Mouse (Mus musculus): ENCODE data around the gene Naf1.

Naf1 gene

GRCm38 (mm10) chr8:66860023-66860422 is at the start of gene Naf1:
Gene Naf1, plus strand, starts transcription at chr8:66860217.
- in situ Hi-C loops (cut with MboI; ENCODE audit: low sequenced_read_pairs): no loop called here

GRCm38 (mm10) chr8:66860921-66861588 is 1.0 kb downstream of the Naf1 start:
- in situ Hi-C loops (cut with MboI; ENCODE audit: low sequenced_read_pairs): no loop called here

- in situ Hi-C loops (cut with MboI; ENCODE audit: low sequenced_read_pairs): no loop called here
Observed at GRCm38 (mm10) chr8:66861589-66862500, 1.8 kb downstream of the Naf1 start.

- in situ Hi-C loops (cut with MboI; ENCODE audit: low sequenced_read_pairs): no loop called here
Observed at GRCm38 (mm10) chr8:66863761-66864160, 3.7 kb downstream of the Naf1 start.

GRCm38 (mm10) chr8:66865120-66865519 is 5.1 kb downstream of the Naf1 start:
- in situ Hi-C loops (cut with MboI; ENCODE audit: low sequenced_read_pairs): no loop called here

GRCm38 (mm10) chr8:66867679-66868078 is 7.7 kb downstream of the Naf1 start:
- in situ Hi-C loops (cut with MboI; ENCODE audit: low sequenced_read_pairs): no loop called here

- in situ Hi-C loops (cut with MboI; ENCODE audit: low sequenced_read_pairs): no loop called here
Observed at GRCm38 (mm10) chr8:66869211-66869932, 9.4 kb downstream of the Naf1 start.

GRCm38 (mm10) chr8:66883866-66884265 is 23.8 kb downstream of the Naf1 start:
- in situ Hi-C loops (cut with MboI; ENCODE audit: low sequenced_read_pairs): no loop called here

- in situ Hi-C loops (cut with MboI; ENCODE audit: low sequenced_read_pairs): no loop called here
Observed at GRCm38 (mm10) chr8:66891879-66892278, 31.9 kb downstream of the Naf1 start.

- in situ Hi-C loops (cut with MboI; ENCODE audit: low sequenced_read_pairs): no loop called here
Observed at GRCm38 (mm10) chr8:66905000-66905399, 45.0 kb downstream of the Naf1 start.

- in situ Hi-C loops (cut with MboI; ENCODE audit: low sequenced_read_pairs): no loop called here
Observed at GRCm38 (mm10) chr8:66905557-66905956, 45.5 kb downstream of the Naf1 start.

- in situ Hi-C loops (cut with MboI; ENCODE audit: low sequenced_read_pairs): no loop called here
Observed at GRCm38 (mm10) chr8:66906116-66906515, 46.1 kb downstream of the Naf1 start.

GRCm38 (mm10) chr8:66910684-66911083 is 50.7 kb downstream of the Naf1 start:
- in situ Hi-C loops (cut with MboI; ENCODE audit: low sequenced_read_pairs): no loop called here

GRCm38 (mm10) chr8:66913616-66914536 is 53.9 kb downstream of the Naf1 start:
- in situ Hi-C loops (cut with MboI; ENCODE audit: low sequenced_read_pairs): no loop called here

- in situ Hi-C loops (cut with MboI; ENCODE audit: low sequenced_read_pairs): no loop called here
Observed at GRCm38 (mm10) chr8:66916056-66916455, 56.0 kb downstream of the Naf1 start.

- in situ Hi-C loops (cut with MboI; ENCODE audit: low sequenced_read_pairs): no loop called here
Observed at GRCm38 (mm10) chr8:66917695-66918467, 57.9 kb downstream of the Naf1 start.

GRCm38 (mm10) chr8:66918471-66918870 is 58.5 kb downstream of the Naf1 start:
- in situ Hi-C loops (cut with MboI; ENCODE audit: low sequenced_read_pairs): no loop called here

- in situ Hi-C loops (cut with MboI; ENCODE audit: low sequenced_read_pairs): no loop called here
Observed at GRCm38 (mm10) chr8:66933746-66934145, 73.7 kb downstream of the Naf1 start.

- in situ Hi-C loops (cut with MboI; ENCODE audit: low sequenced_read_pairs): no loop called here
Observed at GRCm38 (mm10) chr8:66936236-66936635, 76.2 kb downstream of the Naf1 start.
